Mouse (Mus musculus) heart, embryonic 11.5 days (tissue): ENCODE data around the gene F13a1. TPM values are rescaled to one million over a fixed set of nuclear protein-coding genes. Genes with fewer than 3 reads are reported as not detected.

Experiments used
- ATAC-seq: fragments of 200-750 bp; cut with Nextera tagmentation; replicated peaks from 2 replicates; pipeline ENCODE4 v1.8.0; 2017; ENCODE audit warnings: moderate library complexity; ENCODE audit not compliant: insufficient number of reproducible peaks, low FRiP score, low TSS enrichment
- H3K27ac ChIP-seq: fragments of 300-500 bp; sonication (generic); 2 replicates; pipeline ENCODE4 v1.5.1; 2014; ENCODE audit warnings: mild to moderate bottlenecking, low read depth, low read length
- H3K27me3 ChIP-seq: fragments of 300-500 bp; sonication (generic); 2 replicates; pipeline ENCODE4 v1.6.1; 2014; ENCODE audit warnings: mild to moderate bottlenecking, low read length, mixed read lengths; ENCODE audit not compliant: control insufficient read depth, insufficient read depth
- H3K36me3 ChIP-seq: fragments of 300-500 bp; sonication (generic); 2 replicates; pipeline ENCODE4 v1.6.1; 2014; ENCODE audit warnings: mild to moderate bottlenecking, low read length, moderate library complexity, mixed read lengths; ENCODE audit not compliant: control insufficient read depth, insufficient read depth
- H3K4me1 ChIP-seq: fragments of 300-500 bp; sonication (generic); 2 replicates; pipeline ENCODE4 v1.6.1; 2014; ENCODE audit warnings: low read length; ENCODE audit not compliant: control insufficient read depth, insufficient read depth
- H3K4me2 ChIP-seq: fragments of 300-500 bp; sonication (generic); 2 replicates; pipeline ENCODE4 v1.6.1; 2014; ENCODE audit warnings: mild to moderate bottlenecking, moderate library complexity
- H3K4me3 ChIP-seq: fragments of 300-500 bp; sonication (generic); 2 replicates; pipeline ENCODE4 v1.5.1; 2014; ENCODE audit warnings: low read depth, low read length
- H3K9ac ChIP-seq: fragments of 300-500 bp; sonication (generic); 2 replicates; pipeline ENCODE4 v1.6.1; 2014; ENCODE audit warnings: mild to moderate bottlenecking, low read depth, low read length, moderate library complexity
- H3K9me3 ChIP-seq: fragments of 300-500 bp; sonication (generic); replicated peaks from 2 replicates; pipeline ENCODE4 v1.6.1; 2016; ENCODE audit warnings: low read length; ENCODE audit not compliant: control insufficient read depth
- WGBS: fragments of 180-500 bp; shearing (Covaris S2); extraction: QIAGEN DNeasy Blood & Tissue Kit; methylation state at CpG from one replicate; pipeline ENCODE4 v1.1.7; 2014; ENCODE audit not compliant: insufficient replicate concordance; 5-methylcytosine and 5-hydroxymethylcytosine counted together
- polyA plus RNA-seq: library from polyadenylated mRNA; unstranded; fragments of >200 nt; fragmentation: Nextera tagmentation; extraction: Ambion mirVana; gene quantifications from 2 replicates; pipeline ENCODE4 v1.2.1, GENCODE M21; 2014

The F13a1 gene
- polyA plus RNA-seq: 2.1 and 3.5 TPM in 2 replicates

- H3K4me3 ChIP-seq: no peak within 1 kb of the TSS
- 46% methylated on average over 3 of the region's 3 CpGs for WGBS
- H3K27ac ChIP-seq: no peak within 1 kb of the TSS
- H3K27me3 ChIP-seq: no peaks in the 10 kb centered on the region
- no peaks in the 10 kb centered on the region for H3K4me1 ChIP-seq
- no peaks in the 10 kb centered on the region for H3K36me3 ChIP-seq
- ATAC-seq: no peak
- H3K4me2 ChIP-seq: no peak within 1 kb of the TSS
- H3K9me3 ChIP-seq: no peaks in the 10 kb centered on the region
- H3K9ac ChIP-seq: no peak within 1 kb of the TSS
These were observed at the start of gene F13a1 for GRCm38 (mm10) chr13:37050126-37050525. Gene F13a1, minus strand, starts transcription at chr13:37050244.

DNA sequence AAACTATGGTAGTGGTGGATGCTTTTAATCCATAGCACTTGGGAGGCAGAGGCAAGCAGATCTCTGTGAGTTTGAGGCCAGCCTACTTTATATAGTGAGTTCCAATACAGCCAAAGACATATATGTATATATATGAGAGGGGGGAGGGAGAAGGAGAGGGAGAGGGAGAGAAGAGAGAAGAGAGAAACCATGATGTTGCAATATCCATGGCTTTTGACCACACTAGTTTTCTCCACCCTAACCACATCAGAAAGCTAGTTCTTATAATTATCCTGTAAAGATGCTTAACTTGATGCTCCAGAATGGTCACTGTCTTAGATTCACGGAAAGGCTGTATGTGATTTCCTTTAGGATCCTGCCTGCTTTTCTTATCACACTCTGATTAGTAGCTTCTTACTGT, 41.6 kb upstream of the F13a1 start:
- Histone ChIP-seq H3K36me3 (no peaks in the 10 kb centered on the region), H3K4me2 (no peak overlapping the region), H3K27me3 (no peaks in the 10 kb centered on the region), H3K9me3 (no peaks in the 10 kb centered on the region), H3K4me1 (no peaks in the 10 kb centered on the region), H3K27ac (no peak overlapping the region), H3K4me3 (no peak overlapping the region), H3K9ac (no peak overlapping the region)
- 87% methylated on average over 1 of the region's 1 CpGs for WGBS
- ATAC-seq: no peak

GRCm38 (mm10) chr13:37089104-37089503, 39.1 kb upstream of the F13a1 start:
- no peak for ATAC-seq
- Histone ChIP-seq H3K36me3 (no peaks in the 10 kb centered on the region), H3K9me3 (no peaks in the 10 kb centered on the region), H3K4me3 (no peak overlapping the region), H3K27me3 (no peaks in the 10 kb centered on the region), H3K4me1 (no peaks in the 10 kb centered on the region), H3K4me2 (no peak overlapping the region), H3K9ac (no peak overlapping the region), H3K27ac (no peak overlapping the region)
- 43% methylated on average over 6 of the region's 6 CpGs for WGBS

GRCm38 (mm10) chr13:37081506-37082241, 31.6 kb upstream of the F13a1 start:
- H3K4me3 ChIP-seq: no peak overlapping the region

GRCm38 (mm10) chr13:37071390-37071789, 21.3 kb upstream of the F13a1 start:
- Histone ChIP-seq H3K36me3 (no peaks in the 10 kb centered on the region), H3K27ac (no peak overlapping the region), H3K9ac (no peak overlapping the region), H3K4me3 (no peak overlapping the region), H3K4me1 (no peaks in the 10 kb centered on the region), H3K27me3 (no peaks in the 10 kb centered on the region), H3K9me3 (no peaks in the 10 kb centered on the region), H3K4me2 (no peak overlapping the region)
- 81% methylated on average over 3 of the region's 3 CpGs for WGBS
- ATAC-seq: no peak

More at GRCm38 (mm10) chr13:37081506-37082241, 31.6 kb upstream of the F13a1 start:
- ATAC-seq: no peak
- Histone ChIP-seq H3K9me3 (no peaks in the 10 kb centered on the region), H3K27me3 (no peaks in the 10 kb centered on the region), H3K9ac (no peak overlapping the region), H3K4me2 (no peak overlapping the region), H3K27ac (no peak overlapping the region), H3K4me1 (no peaks in the 10 kb centered on the region), H3K36me3 (no peaks in the 10 kb centered on the region)
- 64% methylated on average over 13 of the region's 13 CpGs for WGBS

DNA sequence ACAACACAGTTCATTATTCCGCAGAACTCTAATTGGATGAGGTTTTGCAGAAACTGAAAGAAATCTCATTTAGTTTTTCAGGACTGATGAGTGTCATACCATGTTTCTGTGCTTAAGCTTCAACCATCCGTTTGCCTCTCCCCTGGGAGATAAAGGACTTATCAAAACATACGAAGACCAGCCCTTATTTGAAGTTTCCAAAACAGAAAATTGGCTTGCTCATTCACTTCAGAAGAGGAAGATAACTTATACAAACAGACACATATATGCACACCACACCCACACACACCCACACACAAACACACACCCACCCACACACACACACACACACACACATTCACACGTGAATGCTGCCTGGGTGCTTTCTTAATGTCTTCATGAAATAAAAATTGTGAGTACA, 20.8 kb upstream of the F13a1 start:
- no peak overlapping the region for H3K4me3 ChIP-seq
- ATAC-seq: no peak
- no peaks in the 10 kb centered on the region for H3K27me3 ChIP-seq
- H3K36me3 ChIP-seq: no peaks in the 10 kb centered on the region
- no peak overlapping the region for H3K9ac ChIP-seq
- no peak overlapping the region for H3K4me2 ChIP-seq
- WGBS: 42% methylated on average over 4 of the region's 4 CpGs
- H3K4me1 ChIP-seq: no peaks in the 10 kb centered on the region
- H3K9me3 ChIP-seq: no peaks in the 10 kb centered on the region
- no peak overlapping the region for H3K27ac ChIP-seq

DNA sequence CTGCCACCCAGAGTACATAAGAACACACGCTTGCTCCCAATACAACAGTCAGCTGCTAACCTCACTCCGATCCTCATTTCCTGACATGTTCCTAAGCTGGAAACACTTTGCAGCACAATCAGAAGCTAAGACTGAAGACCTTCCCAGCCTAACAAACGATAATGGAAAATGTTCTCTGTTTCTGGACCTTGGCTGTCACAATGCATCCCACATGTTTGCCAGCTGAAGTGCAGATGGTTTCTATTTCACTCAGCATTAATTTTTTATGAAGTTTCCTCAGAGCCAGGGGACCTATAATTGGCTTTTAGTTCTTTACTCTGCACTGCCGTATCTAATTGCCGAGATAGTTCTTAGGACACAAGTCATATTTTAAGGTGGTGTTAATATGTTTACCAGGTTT, 10.8 kb upstream of the F13a1 start:
- Histone ChIP-seq H3K27ac (no peak overlapping the region), H3K4me2 (no peak overlapping the region), H3K4me3 (no peak overlapping the region), H3K9ac (no peak overlapping the region), H3K9me3 (no peaks in the 10 kb centered on the region), H3K36me3 (no peaks in the 10 kb centered on the region), H3K4me1 (peaks cover 3% of the 10 kb centered on the region; the same call in 1 of the 2 replicates), H3K27me3 (no peaks in the 10 kb centered on the region)
- ATAC-seq: no peak
- 78% methylated on average over 5 of the region's 5 CpGs for WGBS

GRCm38 (mm10) chr13:37056662-37057061, 6.6 kb upstream of the F13a1 start:
- no peak overlapping the region for H3K27ac ChIP-seq

DNA sequence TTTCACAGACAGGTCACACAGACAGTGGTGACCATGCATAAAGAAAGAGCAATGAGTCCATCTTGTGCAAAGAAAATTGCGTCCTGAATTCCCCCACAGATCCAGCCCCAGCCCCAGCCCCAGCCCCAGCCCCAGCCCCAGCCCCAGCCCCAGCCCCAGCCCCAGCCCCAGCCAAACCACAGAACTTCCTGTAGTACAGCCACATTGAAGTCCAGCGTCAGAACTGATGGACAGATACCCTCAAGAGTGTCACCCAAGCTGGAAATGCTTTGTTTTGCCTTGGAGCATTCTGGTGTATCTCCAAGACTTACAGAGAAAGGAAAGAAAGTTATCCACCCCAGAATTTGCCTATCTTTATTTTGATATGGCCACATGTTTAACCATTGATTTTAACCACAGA, 413 bp downstream of the F13a1 start:
- no peaks in the 10 kb centered on the region for H3K4me1 ChIP-seq
- no peak overlapping the region for H3K9ac ChIP-seq
- no peak overlapping the region for H3K27ac ChIP-seq
- H3K4me3 ChIP-seq: no peak overlapping the region
- no peaks in the 10 kb centered on the region for H3K9me3 ChIP-seq
- WGBS: 53% methylated on average over 2 of the region's 2 CpGs
- no peaks in the 10 kb centered on the region for H3K27me3 ChIP-seq
- ATAC-seq: no peak
- H3K4me2 ChIP-seq: no peak overlapping the region
- no peaks in the 10 kb centered on the region for H3K36me3 ChIP-seq

More at GRCm38 (mm10) chr13:37056662-37057061, 6.6 kb upstream of the F13a1 start:
- Histone ChIP-seq H3K4me2 (no peak overlapping the region), H3K4me3 (no peak overlapping the region), H3K27me3 (no peaks in the 10 kb centered on the region), H3K9me3 (no peaks in the 10 kb centered on the region), H3K4me1 (peaks cover 3% of the 10 kb centered on the region; the same call in 1 of the 2 replicates), H3K9ac (no peak overlapping the region), H3K36me3 (no peaks in the 10 kb centered on the region)
- no peak for ATAC-seq
- WGBS: 56% methylated on average over 7 of the region's 7 CpGs
